Mouse (Mus musculus): ENCODE measurements around the gene Auh. TPM values are rescaled to one million over a fixed set of nuclear protein-coding genes. Genes with fewer than 3 reads are reported as not detected.

Auh gene
- polyA plus RNA-seq, 1 experiment from 2014 or later: 33.6 TPM

GRCm38 (mm10) chr13:52851886-52852285 lies 77.6 kb downstream of the Auh start:
- 77% methylated on average over 4 of the region's 4 CpGs for WGBS

GRCm38 (mm10) chr13:52850024-52850723 lies 79.3 kb downstream of the Auh start:
- H3K36me3 ChIP-seq (ENCODE audit: control insufficient read depth, insufficient read depth, low read length): no peaks in the 10 kb centered on the region
- no peak overlapping the region for H3K4me3 ChIP-seq (ENCODE audit: low read depth, low read length)
- WGBS: 88% methylated on average over 15 of the region's 15 CpGs
- no peaks in the 10 kb centered on the region for H3K27me3 ChIP-seq (ENCODE audit: control insufficient read depth, insufficient read depth, low read length)
- H3K9me3 ChIP-seq (ENCODE audit: control insufficient read depth, low read length): no peaks in the 10 kb centered on the region
- no peak for ATAC-seq (ENCODE audit: insufficient number of reproducible peaks, low FRiP score, low TSS enrichment, low read depth)
- DNase-seq (ENCODE audit: low spot score): no peak
- H3K27ac ChIP-seq (replicated peaks; ENCODE audit: low read depth, low read length): no peak overlapping the region
- no peak overlapping the region for H3K9ac ChIP-seq (ENCODE audit: low read length)
- H3K4me1 ChIP-seq (ENCODE audit: control insufficient read depth, insufficient read depth, low read length): peaks cover 8% of the 10 kb centered on the region
- H3K4me2 ChIP-seq (ENCODE audit: low read depth, severe bottlenecking): no peak overlapping the region

More at GRCm38 (mm10) chr13:52851886-52852285, 77.6 kb downstream of the Auh start:
- Histone ChIP-seq H3K27me3 (ENCODE audit: control insufficient read depth, insufficient read depth, low read length) (no peaks in the 10 kb centered on the region), H3K4me1 (ENCODE audit: control insufficient read depth, insufficient read depth, low read length) (peaks cover 8% of the 10 kb centered on the region), H3K4me2 (ENCODE audit: low read depth, severe bottlenecking) (no peak overlapping the region), H3K9me3 (ENCODE audit: control insufficient read depth, low read length) (no peaks in the 10 kb centered on the region), H3K36me3 (ENCODE audit: control insufficient read depth, insufficient read depth, low read length) (no peaks in the 10 kb centered on the region), H3K27ac (replicated peaks; ENCODE audit: low read depth, low read length) (no peak overlapping the region), H3K9ac (ENCODE audit: low read length) (no peak overlapping the region), H3K4me3 (ENCODE audit: low read depth, low read length) (no peak overlapping the region)
- DNase-seq (ENCODE audit: low spot score) (no peak), ATAC-seq (ENCODE audit: insufficient number of reproducible peaks, low FRiP score, low TSS enrichment, low read depth) (no peak)

GRCm38 (mm10) chr13:52849394-52849801 lies 80.1 kb downstream of the Auh start:
- DNase-seq (ENCODE audit: low spot score): no peak
- ATAC-seq (ENCODE audit: insufficient number of reproducible peaks, low FRiP score, low TSS enrichment, low read depth): no peak
- Histone ChIP-seq H3K4me2 (ENCODE audit: low read depth, severe bottlenecking) (no peak overlapping the region), H3K27me3 (ENCODE audit: control insufficient read depth, insufficient read depth, low read length) (no peaks in the 10 kb centered on the region), H3K9me3 (ENCODE audit: control insufficient read depth, low read length) (no peaks in the 10 kb centered on the region), H3K36me3 (ENCODE audit: control insufficient read depth, insufficient read depth, low read length) (no peaks in the 10 kb centered on the region), H3K27ac (replicated peaks; ENCODE audit: low read depth, low read length) (no peak overlapping the region), H3K9ac (ENCODE audit: low read length) (no peak overlapping the region), H3K4me1 (ENCODE audit: control insufficient read depth, insufficient read depth, low read length) (peaks cover 8% of the 10 kb centered on the region), H3K4me3 (ENCODE audit: low read depth, low read length) (no peak overlapping the region)
- WGBS: 85% methylated on average over 9 of the region's 9 CpGs

- Histone ChIP-seq H3K27me3 (ENCODE audit: control insufficient read depth, insufficient read depth, low read length) (no peaks in the 10 kb centered on the region), H3K9ac (ENCODE audit: low read length) (no peak overlapping the region), H3K9me3 (ENCODE audit: control insufficient read depth, low read length) (no peaks in the 10 kb centered on the region), H3K4me3 (ENCODE audit: low read depth, low read length) (no peak overlapping the region), H3K36me3 (ENCODE audit: control insufficient read depth, insufficient read depth, low read length) (no peaks in the 10 kb centered on the region), H3K4me1 (ENCODE audit: control insufficient read depth, insufficient read depth, low read length) (no peaks in the 10 kb centered on the region), H3K27ac (replicated peaks; ENCODE audit: low read depth, low read length) (no peak overlapping the region), H3K4me2 (ENCODE audit: low read depth, severe bottlenecking) (no peak overlapping the region)
- WGBS: 62% methylated on average over 8 of the region's 8 CpGs
- no peak for DNase-seq (ENCODE audit: low spot score)
- no peak for ATAC-seq (ENCODE audit: insufficient number of reproducible peaks, low FRiP score, low TSS enrichment, low read depth)
Observed at GRCm38 (mm10) chr13:52847481-52847880, 82.0 kb downstream of the Auh start.

- no peak for DNase-seq (ENCODE audit: low spot score)
- no peak overlapping the region for H3K9ac ChIP-seq (ENCODE audit: low read length)
- ATAC-seq (ENCODE audit: insufficient number of reproducible peaks, low FRiP score, low TSS enrichment, low read depth): no peak
- H3K4me3 ChIP-seq (ENCODE audit: low read depth, low read length): no peak overlapping the region
- H3K9me3 ChIP-seq (ENCODE audit: control insufficient read depth, low read length): no peaks in the 10 kb centered on the region
- no peaks in the 10 kb centered on the region for H3K4me1 ChIP-seq (ENCODE audit: control insufficient read depth, insufficient read depth, low read length)
- H3K27ac ChIP-seq (replicated peaks; ENCODE audit: low read depth, low read length): no peak overlapping the region
- 88% methylated on average over 17 of the region's 17 CpGs for WGBS
- no peaks in the 10 kb centered on the region for H3K27me3 ChIP-seq (ENCODE audit: control insufficient read depth, insufficient read depth, low read length)
- H3K36me3 ChIP-seq (ENCODE audit: control insufficient read depth, insufficient read depth, low read length): no peaks in the 10 kb centered on the region
- no peak overlapping the region for H3K4me2 ChIP-seq (ENCODE audit: low read depth, severe bottlenecking)
Observed at GRCm38 (mm10) chr13:52847071-52847470, 82.4 kb downstream of the Auh start.

- Histone ChIP-seq H3K4me2 (ENCODE audit: low read depth, severe bottlenecking) (no peak overlapping the region), H3K27ac (replicated peaks; ENCODE audit: low read depth, low read length) (no peak overlapping the region), H3K9me3 (ENCODE audit: control insufficient read depth, low read length) (no peaks in the 10 kb centered on the region), H3K9ac (ENCODE audit: low read length) (no peak overlapping the region), H3K4me1 (ENCODE audit: control insufficient read depth, insufficient read depth, low read length) (no peaks in the 10 kb centered on the region), H3K4me3 (ENCODE audit: low read depth, low read length) (no peak overlapping the region), H3K36me3 (ENCODE audit: control insufficient read depth, insufficient read depth, low read length) (no peaks in the 10 kb centered on the region), H3K27me3 (ENCODE audit: control insufficient read depth, insufficient read depth, low read length) (no peaks in the 10 kb centered on the region)
- no peak for DNase-seq (ENCODE audit: low spot score)
- 83% methylated on average over 4 of the region's 4 CpGs for WGBS
- no peak for ATAC-seq (ENCODE audit: insufficient number of reproducible peaks, low FRiP score, low TSS enrichment, low read depth)
Observed at GRCm38 (mm10) chr13:52845618-52846017, 83.9 kb downstream of the Auh start.

- H3K9me3 ChIP-seq (ENCODE audit: control insufficient read depth, low read length): no peaks in the 10 kb centered on the region
- 83% methylated on average over 10 of the region's 10 CpGs for WGBS
- DNase-seq (ENCODE audit: low spot score): no peak
Observed at GRCm38 (mm10) chr13:52843536-52844178, 85.8 kb downstream of the Auh start.

GRCm38 (mm10) chr13:52836231-52836630 lies 93.2 kb downstream of the Auh start:
- Histone ChIP-seq H3K9me3 (ENCODE audit: control insufficient read depth, low read length) (no peaks in the 10 kb centered on the region), H3K4me2 (ENCODE audit: low read depth, severe bottlenecking) (no peak overlapping the region), H3K27ac (replicated peaks; ENCODE audit: low read depth, low read length) (no peak overlapping the region), H3K4me3 (ENCODE audit: low read depth, low read length) (no peak overlapping the region), H3K36me3 (ENCODE audit: control insufficient read depth, insufficient read depth, low read length) (no peaks in the 10 kb centered on the region), H3K4me1 (ENCODE audit: control insufficient read depth, insufficient read depth, low read length) (no peaks in the 10 kb centered on the region), H3K9ac (ENCODE audit: low read length) (no peak overlapping the region), H3K27me3 (ENCODE audit: control insufficient read depth, insufficient read depth, low read length) (no peaks in the 10 kb centered on the region)
- DNase-seq (ENCODE audit: low spot score) (no peak), ATAC-seq (ENCODE audit: insufficient number of reproducible peaks, low FRiP score, low TSS enrichment, low read depth) (no peak)
- WGBS: 93% methylated on average over 8 of the region's 8 CpGs

More at GRCm38 (mm10) chr13:52843536-52844178, 85.8 kb downstream of the Auh start:
- no peak for ATAC-seq (ENCODE audit: insufficient number of reproducible peaks, low FRiP score, low TSS enrichment, low read depth)
- Histone ChIP-seq H3K9ac (ENCODE audit: low read length) (no peak overlapping the region), H3K4me2 (ENCODE audit: low read depth, severe bottlenecking) (no peak overlapping the region), H3K36me3 (ENCODE audit: control insufficient read depth, insufficient read depth, low read length) (no peaks in the 10 kb centered on the region), H3K4me3 (ENCODE audit: low read depth, low read length) (no peak overlapping the region), H3K27me3 (ENCODE audit: control insufficient read depth, insufficient read depth, low read length) (no peaks in the 10 kb centered on the region), H3K4me1 (ENCODE audit: control insufficient read depth, insufficient read depth, low read length) (no peaks in the 10 kb centered on the region), H3K27ac (replicated peaks; ENCODE audit: low read depth, low read length) (no peak overlapping the region)
